Mouse (Mus musculus) olfactory bulb, adult 2 months (tissue): ENCODE data around the gene Pigb. TPM values are rescaled to one million over a fixed set of nuclear protein-coding genes. Genes with fewer than 3 reads are reported as not detected.

Experiments used
- H3K27ac ChIP-seq: fragments of 200-500 bp; 2 replicates; pipeline ENCODE4 v1.5.1; 2012; ENCODE audit warnings: low read depth, low read length; ENCODE audit not compliant: insufficient read depth
- H3K4me1 ChIP-seq: fragments of 200-500 bp; 2 replicates; pipeline ENCODE4 v1.6.1; 2012; ENCODE audit warnings: low read length; ENCODE audit not compliant: control insufficient read depth, insufficient read depth
- H3K4me3 ChIP-seq: fragments of 200-500 bp; 2 replicates; pipeline ENCODE4 v1.5.1; 2012; ENCODE audit warnings: mild to moderate bottlenecking, low read depth, low read length, moderate library complexity; ENCODE audit not compliant: insufficient read depth
- CTCF ChIP-seq: fragments of 200-500 bp; IDR thresholded peaks from 2 replicates; pipeline ENCODE4 v1.5.1; 2012; ENCODE audit warnings: low read depth, mild to moderate bottlenecking, low read length, moderate library complexity; ENCODE audit not compliant: insufficient read depth
- POLR2A ChIP-seq: fragments of 200-500 bp; IDR thresholded peaks from 2 replicates; pipeline ENCODE4 v1.6.1; 2012; ENCODE audit warnings: mild to moderate bottlenecking, low read depth, low read length, moderate library complexity; ENCODE audit not compliant: insufficient read depth
- WGBS: fragments of 180-500 bp; shearing (Covaris S2); methylation state at CpG from one replicate; pipeline ENCODE4 v1.1.7; 2018; 5-methylcytosine and 5-hydroxymethylcytosine counted together
- polyA plus RNA-seq: library from polyadenylated mRNA; stranded (reverse); fragments of >200 nt; gene quantifications from 2 replicates; pipeline ENCODE4 v1.2.4, GENCODE M21; 2012; ENCODE audit warnings: low replicate concordance; ENCODE audit not compliant: missing spikeins, insufficient read depth, insufficient read length

Pigb gene
- polyA plus RNA-seq, 1 experiment: not detected

- TF ChIP-seq CTCF (no peak), POLR2A (no peak)
- H3K4me1 ChIP-seq: no peaks in the 10 kb centered on the region
- no peak overlapping the region for H3K4me3 ChIP-seq
- WGBS: 81% methylated on average over 6 of the region's 6 CpGs
- no peak overlapping the region for H3K27ac ChIP-seq
Observed at GRCm38 (mm10) chr9:73005106-73005505, 35.1 kb downstream of the Pigb start.

GRCm38 (mm10) chr9:73004076-73004475, 36.1 kb downstream of the Pigb start:
- WGBS: 89% methylated on average over 8 of the region's 8 CpGs
- TF ChIP-seq CTCF (no peak), POLR2A (no peak)
- H3K27ac ChIP-seq: no peak overlapping the region
- no peaks in the 10 kb centered on the region for H3K4me1 ChIP-seq
- H3K4me3 ChIP-seq: no peak overlapping the region

GRCm38 (mm10) chr9:73002177-73002576, 38.0 kb downstream of the Pigb start:
- TF ChIP-seq POLR2A (no peak), CTCF (no peak)
- WGBS: 37% methylated on average over 3 of the region's 3 CpGs
- H3K4me3 ChIP-seq: no peak overlapping the region
- no peaks in the 10 kb centered on the region for H3K4me1 ChIP-seq
- no peak overlapping the region for H3K27ac ChIP-seq

- H3K4me1 ChIP-seq: no peaks in the 10 kb centered on the region
- H3K4me3 ChIP-seq: no peak overlapping the region
- no peak overlapping the region for H3K27ac ChIP-seq
- TF ChIP-seq POLR2A (no peak), CTCF (no peak)
- 91% methylated on average over 13 of the region's 13 CpGs for WGBS
Observed at GRCm38 (mm10) chr9:73001314-73002011, 38.7 kb downstream of the Pigb start.

GRCm38 (mm10) chr9:73000487-73000886, 39.7 kb downstream of the Pigb start:
- Histone ChIP-seq H3K27ac (no peak overlapping the region), H3K4me3 (no peak overlapping the region), H3K4me1 (no peaks in the 10 kb centered on the region)
- TF ChIP-seq CTCF (no peak), POLR2A (no peak)
- 67% methylated on average over 2 of the region's 2 CpGs for WGBS

- TF ChIP-seq POLR2A: no peak
- no peak for TF ChIP-seq CTCF
- 62% methylated on average over 7 of the region's 7 CpGs for WGBS
- Histone ChIP-seq H3K4me1 (no peaks in the 10 kb centered on the region), H3K27ac (no peak overlapping the region), H3K4me3 (no peak overlapping the region)
Observed at GRCm38 (mm10) chr9:72996806-72997205, 43.4 kb downstream of the Pigb start.

- H3K4me3 ChIP-seq: no peak overlapping the region
- no peaks in the 10 kb centered on the region for H3K4me1 ChIP-seq
- no peak for TF ChIP-seq POLR2A
- TF ChIP-seq CTCF: no peak
- H3K27ac ChIP-seq: no peak overlapping the region
Observed at GRCm38 (mm10) chr9:72996167-72996566, 44.0 kb downstream of the Pigb start.

- 87% methylated on average over 5 of the region's 5 CpGs for WGBS
- Histone ChIP-seq H3K4me1 (no peaks in the 10 kb centered on the region), H3K27ac (no peak overlapping the region), H3K4me3 (no peak overlapping the region)
- no peak for TF ChIP-seq POLR2A
Observed at GRCm38 (mm10) chr9:72992576-72992975, 47.6 kb downstream of the Pigb start.

- no peak for TF ChIP-seq CTCF
- TF ChIP-seq POLR2A: no peak
- 89% methylated on average over 2 of the region's 2 CpGs for WGBS
- Histone ChIP-seq H3K4me3 (no peak overlapping the region), H3K27ac (no peak overlapping the region), H3K4me1 (no peaks in the 10 kb centered on the region; the same call in 1 of the 2 replicates)
Observed at GRCm38 (mm10) chr9:72991420-72991819, 48.8 kb downstream of the Pigb start.

- Histone ChIP-seq H3K4me3 (no peak overlapping the region), H3K4me1 (no peaks in the 10 kb centered on the region; the same call in 1 of the 2 replicates), H3K27ac (no peak overlapping the region)
- 82% methylated on average over 5 of the region's 5 CpGs for WGBS
- no peak for TF ChIP-seq CTCF
- no peak for TF ChIP-seq POLR2A
Observed at GRCm38 (mm10) chr9:72988706-72989105, 51.5 kb downstream of the Pigb start.
